ENCODE assay signal across 15 mouse cellular contexts in genomic region chr3:18905769-18906168, GRCm38 (mm10).
A peak's percentile ranks its signal among the peaks of the same experiment; 100 is the strongest.
DNase-seq lines count a peak whose midpoint lies in the region; ATAC-seq lines count a peak whose summit lies in the region.
"Had no signal": no experiment of that assay in that cellular context is flagged by ENCODE, and none has a peak within 500 bp of the region (broad histone marks: within the 10 kb centered on the region; RNA-seq: fewer than 3 reads in every experiment).

No protein-coding gene starts in this region.

- no peak overlapping the region for H3K9ac ChIP-seq in hindbrain, embryonic 14.5 days
- no peak overlapping the region for H3K9ac ChIP-seq in hindbrain, embryonic 13.5 days
- no peak overlapping the region for H3K9ac ChIP-seq in midbrain, embryonic 15.5 days
- H3K9ac ChIP-seq in midbrain, embryonic 13.5 days (replicated peaks), result no peak overlapping the region
- H3K9ac ChIP-seq: liver, embryonic 13.5 days; stomach, embryonic 15.5 days had no signal

- H3K4me3 ChIP-seq in hindbrain, embryonic 14.5 days (replicated peaks; ENCODE audit: low read length), result no peak overlapping the region
- H3K4me3 ChIP-seq in hindbrain, embryonic 13.5 days, result no peak overlapping the region
- H3K4me3 ChIP-seq in midbrain, embryonic 15.5 days, result no peak overlapping the region
- no peak overlapping the region for H3K4me3 ChIP-seq in midbrain, embryonic 13.5 days (replicated peaks)
- H3K4me3 ChIP-seq: liver, embryonic 13.5 days; stomach, embryonic 15.5 days had no signal

- H3K27me3 ChIP-seq in hindbrain, embryonic 14.5 days (ENCODE audit: control insufficient read depth, insufficient read depth, low read length), result no peaks in the 10 kb centered on the region
- H3K27me3 ChIP-seq in hindbrain, embryonic 13.5 days, result no peaks in the 10 kb centered on the region
- H3K27me3 ChIP-seq in midbrain, embryonic 15.5 days (replicated peaks), result no peaks in the 10 kb centered on the region
- H3K27me3 ChIP-seq in midbrain, embryonic 13.5 days, result no peaks in the 10 kb centered on the region
- H3K27me3 ChIP-seq: liver, embryonic 13.5 days; stomach, embryonic 15.5 days had no signal

- H3K9me3 ChIP-seq in hindbrain, embryonic 14.5 days (ENCODE audit: control insufficient read depth, low read length), result no peaks in the 10 kb centered on the region
- no peaks in the 10 kb centered on the region for H3K9me3 ChIP-seq in hindbrain, embryonic 13.5 days
- H3K9me3 ChIP-seq in midbrain, embryonic 15.5 days, result no peaks in the 10 kb centered on the region
- no peaks in the 10 kb centered on the region for H3K9me3 ChIP-seq in midbrain, embryonic 13.5 days
- H3K9me3 ChIP-seq: liver, embryonic 13.5 days; stomach, embryonic 15.5 days had no signal

- H3K27ac ChIP-seq in hindbrain, embryonic 14.5 days, result no peak overlapping the region
- no peak overlapping the region for H3K27ac ChIP-seq in hindbrain, embryonic 13.5 days
- no peak overlapping the region for H3K27ac ChIP-seq in midbrain, embryonic 15.5 days
- H3K27ac ChIP-seq in midbrain, embryonic 13.5 days, result no peak overlapping the region
- H3K27ac ChIP-seq: kidney, postnatal 0 days; liver, embryonic 13.5 days; stomach, embryonic 15.5 days had no signal

- no peaks in the 10 kb centered on the region for H3K4me1 ChIP-seq in hindbrain, embryonic 14.5 days (replicated peaks; ENCODE audit: control insufficient read depth, insufficient read depth, low read length)
- no peaks in the 10 kb centered on the region for H3K4me1 ChIP-seq in hindbrain, embryonic 13.5 days (replicated peaks)
- H3K4me1 ChIP-seq in midbrain, embryonic 15.5 days, result no peaks in the 10 kb centered on the region
- no peaks in the 10 kb centered on the region for H3K4me1 ChIP-seq in midbrain, embryonic 13.5 days (replicated peaks)
- H3K4me1 ChIP-seq: liver, embryonic 13.5 days; stomach, embryonic 15.5 days had no signal

- ATAC-seq in hindbrain, embryonic 14.5 days (ENCODE audit: low FRiP score), result peak; percentile 37; the same call in 1 of the 2 replicates
- ATAC-seq in hindbrain, embryonic 13.5 days (ENCODE audit: low FRiP score), result no peak
- 0 out of 2 replicates have a peak, but pooled peaks have one; percentile 62 for ATAC-seq in midbrain, embryonic 15.5 days (replicated peaks)
- no peak for ATAC-seq in midbrain, embryonic 13.5 days
- ATAC-seq in erythroid progenitor cell, adult 5-6 weeks (replicated peaks; ENCODE audit: low FRiP score, poor library complexity, severe bottlenecking), result no peak
- ATAC-seq: activated CD4-positive, CD25-positive, alpha-beta regulatory T cell, adult 4 months had no signal

- H3K36me3 ChIP-seq in hindbrain, embryonic 14.5 days (replicated peaks; ENCODE audit: control insufficient read depth, insufficient read depth), result no peaks in the 10 kb centered on the region
- H3K36me3 ChIP-seq in hindbrain, embryonic 13.5 days, result no peaks in the 10 kb centered on the region
- no peaks in the 10 kb centered on the region for H3K36me3 ChIP-seq in midbrain, embryonic 15.5 days (replicated peaks)
- H3K36me3 ChIP-seq in midbrain, embryonic 13.5 days, result no peaks in the 10 kb centered on the region
- H3K36me3 ChIP-seq: liver, embryonic 13.5 days; stomach, embryonic 15.5 days had no signal

- no peak overlapping the region for H3K4me2 ChIP-seq in hindbrain, embryonic 14.5 days (replicated peaks)
- no peak overlapping the region for H3K4me2 ChIP-seq in hindbrain, embryonic 13.5 days
- no peak overlapping the region for H3K4me2 ChIP-seq in midbrain, embryonic 15.5 days
- H3K4me2 ChIP-seq in midbrain, embryonic 13.5 days (replicated peaks), result no peak overlapping the region
- H3K4me2 ChIP-seq: liver, embryonic 13.5 days; stomach, embryonic 15.5 days had no signal

- WGBS in hindbrain, embryonic 14.5 days, result 62% methylated on average over 3 of the region's 3 CpGs
- WGBS in hindbrain, embryonic 13.5 days, result 66% methylated on average over 3 of the region's 3 CpGs
- 64% methylated on average over 3 of the region's 3 CpGs for WGBS in midbrain, embryonic 15.5 days
- 73% methylated on average over 3 of the region's 3 CpGs for WGBS in midbrain, embryonic 13.5 days

- no peak for DNase-seq in hindbrain, embryonic 14.5 days (ENCODE audit: low spot score)
- DNase-seq in cerebellum, postnatal 14 days, result peak; percentile 82 to 95
- DNase-seq in right cerebral cortex, postnatal 4 days, result peak; percentile 14
- DNase-seq: embryo, embryonic 11 days; gastrocnemius, postnatal 36 days; liver, embryonic 13.5 days; lung, postnatal 36 days; thymus, postnatal 36 days had no signal

Comparison
In these comparisons a context has a peak if more than half of its experiments do, and no peak if none do; other contexts are left out.
1. ATAC-seq: peak in hindbrain, embryonic 14.5 days (single experiment) and midbrain, embryonic 15.5 days (single experiment); none in hindbrain, embryonic 13.5 days (single experiment), midbrain, embryonic 13.5 days (single experiment) and erythroid progenitor cell, adult 5-6 weeks (single experiment).